Mouse (Mus musculus) midbrain, postnatal 0 days (tissue): ENCODE data around the gene Ssr4. TPM values are rescaled to one million over a fixed set of nuclear protein-coding genes. Genes with fewer than 3 reads are reported as not detected.
"Not testable (repeated sequence)": the region's sequence is repeated elsewhere in the genome, so short reads cannot be mapped to it uniquely, and the experiment has no call there.

Source experiments
- ATAC-seq: fragments of 200-750 bp; cut with Nextera tagmentation; 2 replicates; pipeline ENCODE4 v1.8.0; 2017; ENCODE audit warnings: moderate number of reproducible peaks, mild to moderate bottlenecking, moderate TSS enrichment, moderate library complexity; ENCODE audit not compliant: low FRiP score
- DNase-seq: peaks from one replicate; pipeline ENCODE4 v3.0.0-alpha.2; 2015; ENCODE audit warnings: low spot score
- H3K27ac ChIP-seq: fragments of 300-500 bp; sonication (generic); 2 replicates; pipeline ENCODE4 v1.5.1; 2014; ENCODE audit warnings: low read depth, mild to moderate bottlenecking, low read length, mixed read lengths
- H3K27me3 ChIP-seq: fragments of 300-500 bp; sonication (generic); 2 replicates; pipeline ENCODE4 v1.6.1; 2014; ENCODE audit warnings: low read length, control low read depth, mixed read lengths; ENCODE audit not compliant: insufficient read depth
- H3K36me3 ChIP-seq: fragments of 300-500 bp; sonication (generic); 2 replicates; pipeline ENCODE4 v1.6.1; 2014; ENCODE audit warnings: low read length, control low read depth, mixed read lengths; ENCODE audit not compliant: insufficient read depth
- H3K4me1 ChIP-seq: fragments of 300-500 bp; sonication (generic); 2 replicates; pipeline ENCODE4 v1.6.1; 2014; ENCODE audit warnings: mild to moderate bottlenecking, control low read depth, antibody characterized with exemption, low read length, mixed read lengths; ENCODE audit not compliant: insufficient read depth
- H3K4me2 ChIP-seq: fragments of 300-500 bp; sonication (generic); 2 replicates; pipeline ENCODE4 v1.6.1; 2014; ENCODE audit warnings: low read depth, mild to moderate bottlenecking, low read length, mixed read lengths; ENCODE audit not compliant: poor library complexity, severe bottlenecking
- H3K4me3 ChIP-seq: fragments of 300-500 bp; sonication (generic); 2 replicates; pipeline ENCODE4 v1.5.1; 2014; ENCODE audit warnings: low read depth, mild to moderate bottlenecking, low read length, moderate library complexity
- H3K9ac ChIP-seq: fragments of 300-500 bp; sonication (generic); replicated peaks from 2 replicates; pipeline ENCODE4 v1.6.1; 2014; ENCODE audit warnings: mild to moderate bottlenecking, low read length, moderate library complexity, mixed read lengths; ENCODE audit not compliant: poor library complexity, severe bottlenecking
- H3K9me3 ChIP-seq: fragments of 300-500 bp; sonication (generic); 2 replicates; pipeline ENCODE4 v1.6.1; 2016; ENCODE audit warnings: low read length, control low read depth
- CTCF ChIP-seq: IDR thresholded peaks from 2 replicates; pipeline ENCODE4 v1.5.1; 2016; ENCODE audit warnings: antibody characterized with exemption, mild to moderate bottlenecking
- WGBS: fragments of 180-500 bp; shearing (Covaris S2); extraction: QIAGEN DNeasy Blood & Tissue Kit; methylation state at CpG from one replicate; pipeline ENCODE4 v1.1.7; 2014; 5-methylcytosine and 5-hydroxymethylcytosine counted together
- polyA plus RNA-seq: library from polyadenylated mRNA; unstranded; fragments of >200 nt; fragmentation: Nextera tagmentation; extraction: Ambion mirVana; gene quantifications from 2 replicates; pipeline ENCODE4 v1.2.1, GENCODE M21; 2015
- total RNA-seq: library from RNA; depleted of rRNA; stranded (reverse); fragments of >200 nt; gene quantifications from 2 replicates; pipeline ENCODE4 v1.2.3, GENCODE M21; 2014; rRNA removed

The Ssr4 gene
- total RNA-seq (99.8 and 115 TPM in 2 replicates), polyA plus RNA-seq (166 and 184 TPM in 2 replicates)

DNA sequence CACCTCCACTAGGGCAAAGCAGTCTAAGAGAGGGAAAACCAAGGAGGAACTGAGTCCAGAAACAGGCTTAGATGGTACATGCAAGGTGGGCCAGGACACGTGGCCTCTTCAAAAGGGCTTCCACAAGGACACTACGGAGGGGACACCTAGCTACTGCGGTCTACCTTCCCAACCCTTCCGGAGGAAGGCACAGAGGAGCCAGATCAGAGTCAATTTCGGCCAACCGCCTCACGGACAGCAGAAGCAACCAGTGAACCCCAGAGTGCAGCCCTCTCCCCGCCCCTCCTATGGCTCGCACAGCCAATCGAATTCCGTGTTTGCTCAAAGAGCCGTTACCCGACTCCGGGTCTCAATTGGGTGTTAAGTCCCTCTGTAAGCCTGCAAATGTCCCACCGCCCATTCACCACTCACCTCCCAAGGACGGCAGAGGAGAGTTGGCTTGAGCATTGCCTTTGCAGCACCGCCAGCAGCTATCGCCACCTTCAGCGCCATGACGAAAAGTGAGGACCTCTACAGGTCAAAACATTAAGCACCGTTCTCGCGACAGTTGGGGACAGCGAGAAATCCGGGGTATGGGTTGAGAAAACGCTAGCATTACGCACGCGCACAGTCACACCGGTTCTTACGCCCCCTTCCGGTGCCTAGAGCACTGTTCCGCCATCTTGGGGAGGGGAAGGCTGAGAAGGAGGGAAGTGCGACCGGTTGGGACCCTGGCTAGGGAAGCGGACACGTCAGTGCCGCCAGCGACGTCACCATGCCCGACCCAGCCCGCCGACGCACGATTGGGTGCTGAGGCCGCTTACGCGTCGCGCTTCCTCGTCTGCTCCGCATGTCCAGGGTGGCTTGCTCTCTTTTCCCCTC lies at the start of gene Ssr4, which contains the start of gene Idh3g:
TSS of gene Ssr4 (plus strand) at position 665 of the 861 bp plus-strand sequence.
TSS of gene Idh3g (minus strand) at position 534 of the 861 bp plus-strand sequence.
- Histone ChIP-seq H3K36me3 (no peaks in the 10 kb centered on the region), H3K4me2 (peak within 1 kb of the TSS; percentile 56), H3K4me1 (no peaks in the 10 kb centered on the region), H3K9ac (peak within 1 kb of the TSS; percentile 63), H3K9me3 (no peaks in the 10 kb centered on the region), H3K27me3 (no peaks in the 10 kb centered on the region), H3K27ac (peak within 1 kb of the TSS; percentile 83), H3K4me3 (peak within 1 kb of the TSS; percentile 50)
- peak; percentile 95 for ATAC-seq
- 21% methylated on average over 44 of the region's 52 CpGs for WGBS
- DNase-seq, result peak; percentile 97
- peak; percentile 75 for TF ChIP-seq CTCF

DNA sequence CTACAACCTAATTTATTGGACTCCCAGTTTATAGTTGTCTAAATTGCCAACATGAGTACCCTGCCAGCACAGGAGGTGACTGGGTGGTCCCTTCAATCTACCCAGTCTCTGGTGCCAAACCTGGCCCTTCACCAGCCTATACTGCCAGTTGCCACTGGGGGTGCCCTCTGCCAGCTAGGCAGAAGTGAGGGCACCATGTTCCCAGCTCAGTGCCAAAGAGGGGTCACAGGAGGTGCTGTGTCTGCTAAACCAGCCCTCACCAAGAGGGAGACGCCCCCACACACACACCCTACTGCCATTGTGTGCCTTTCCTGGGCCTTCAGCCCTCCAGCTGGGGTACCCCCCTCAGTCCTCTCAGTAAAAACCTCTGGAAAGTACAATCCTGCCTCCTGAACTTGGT lies 48.7 kb upstream of the Ssr4 start:
- Histone ChIP-seq H3K4me3 (no peak overlapping the region), H3K27ac (no peak overlapping the region), H3K4me2 (no peak overlapping the region), H3K9ac (no peak overlapping the region), H3K36me3 (no peaks in the 10 kb centered on the region), H3K4me1 (no peaks in the 10 kb centered on the region), H3K9me3 (no peaks in the 10 kb centered on the region), H3K27me3 (no peaks in the 10 kb centered on the region)
- DNase-seq (no peak), ATAC-seq (no peak)
- 67% methylated on average over 1 of the region's 1 CpGs for WGBS
- peak; percentile 32 for TF ChIP-seq CTCF

DNA sequence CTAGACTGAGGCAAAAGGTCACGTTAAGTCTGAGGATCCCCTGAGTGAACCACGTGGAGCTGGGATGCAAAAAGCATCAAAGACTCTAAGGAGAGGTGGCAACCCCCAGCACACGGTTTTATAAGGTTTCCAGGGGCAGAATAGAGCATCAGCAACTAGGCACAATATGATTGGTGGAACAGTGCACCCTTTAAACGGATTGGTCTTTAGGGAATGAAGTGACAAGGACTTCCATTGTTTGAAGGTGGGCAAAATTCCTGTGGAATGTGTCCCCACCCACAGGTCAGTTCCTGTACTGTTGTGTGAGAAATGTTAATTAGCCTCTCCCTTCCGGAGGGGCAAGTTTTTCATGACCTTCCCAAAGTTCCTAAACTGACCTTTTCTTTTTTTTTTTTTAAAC lies 47.7 kb upstream of the Ssr4 start:
- Histone ChIP-seq H3K4me1 (no peaks in the 10 kb centered on the region), H3K9me3 (no peaks in the 10 kb centered on the region), H3K36me3 (no peaks in the 10 kb centered on the region), H3K27me3 (no peaks in the 10 kb centered on the region), H3K9ac (no peak overlapping the region), H3K4me3 (no peak overlapping the region), H3K4me2 (no peak overlapping the region), H3K27ac (no peak overlapping the region)
- DNase-seq (no peak), ATAC-seq (no peak)
- WGBS, result 72% methylated on average over 5 of the region's 5 CpGs
- no peak for TF ChIP-seq CTCF

DNA sequence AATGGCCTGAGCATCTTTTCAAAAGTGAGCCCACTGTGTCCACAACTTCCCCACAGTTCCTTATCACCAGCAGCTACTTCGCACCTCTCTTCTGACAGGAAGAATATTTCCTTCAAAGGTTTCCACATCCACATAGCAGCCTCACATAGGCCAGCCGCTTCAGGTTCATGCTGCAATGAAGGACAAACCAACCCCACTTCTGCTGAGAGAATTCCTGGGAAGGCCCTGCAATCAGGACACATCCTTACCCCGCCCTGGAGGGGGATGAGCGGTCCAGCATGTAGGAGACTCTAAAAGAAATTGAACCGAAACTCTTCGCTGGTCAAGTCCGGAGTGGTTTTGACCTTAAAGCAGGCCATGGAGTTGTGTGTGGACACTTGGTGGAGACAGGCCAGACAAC lies 47.0 kb upstream of the Ssr4 start:
- 94% methylated on average over 7 of the region's 7 CpGs for WGBS

DNA sequence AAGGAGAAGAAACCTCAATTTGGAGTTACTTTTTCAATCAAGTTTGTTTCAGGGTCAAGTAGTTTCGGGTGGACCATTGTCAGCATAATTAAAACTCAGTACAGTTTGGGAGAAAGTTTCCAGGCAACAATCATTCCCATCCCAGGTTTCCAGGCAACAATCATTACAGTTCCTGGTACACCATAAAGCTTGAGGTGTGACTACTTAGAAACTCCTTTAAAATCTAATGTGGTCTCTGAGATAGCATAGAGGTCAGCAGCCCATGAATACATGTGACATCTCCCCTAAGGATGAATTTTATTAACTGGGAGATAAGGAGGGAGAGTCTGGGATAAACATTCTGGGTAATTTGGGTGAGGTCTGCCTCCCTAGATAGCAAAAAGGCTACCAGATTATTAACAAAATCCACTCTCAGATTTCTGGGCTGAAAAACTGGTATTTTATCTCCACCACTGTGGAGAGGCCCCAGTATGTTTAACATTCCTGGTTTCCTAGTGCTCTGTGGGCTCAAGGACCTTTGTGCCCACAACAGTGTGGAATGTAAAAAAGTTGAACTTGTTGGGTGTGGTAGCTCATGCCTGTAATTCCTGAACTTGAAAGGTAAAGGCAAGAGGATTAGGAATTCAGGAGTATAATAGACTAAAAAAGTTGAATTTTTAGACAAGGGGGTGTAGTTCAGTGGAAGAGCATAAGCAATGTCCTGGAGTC lies 41.9 kb upstream of the Ssr4 start:
- DNase-seq, result no peak
- H3K9me3 ChIP-seq, result no peaks in the 10 kb centered on the region
- no peak overlapping the region for H3K4me3 ChIP-seq
- no peak for TF ChIP-seq CTCF
- ATAC-seq, result no peak
- no peak overlapping the region for H3K4me2 ChIP-seq
- H3K4me1 ChIP-seq, result no peaks in the 10 kb centered on the region
- no peaks in the 10 kb centered on the region for H3K36me3 ChIP-seq
- 69% methylated on average over 1 of the region's 1 CpGs for WGBS
- no peaks in the 10 kb centered on the region for H3K27me3 ChIP-seq
- no peak overlapping the region for H3K9ac ChIP-seq
- no peak overlapping the region for H3K27ac ChIP-seq

More for the DNA sequence above, 47.0 kb upstream of the Ssr4 start:
- H3K27ac ChIP-seq, H3K9me3 ChIP-seq, H3K4me2 ChIP-seq, H3K4me1 ChIP-seq, H3K4me3 ChIP-seq, H3K36me3 ChIP-seq, H3K27me3 ChIP-seq, ATAC-seq, DNase-seq, H3K9ac ChIP-seq: not testable (repeated sequence)

DNA sequence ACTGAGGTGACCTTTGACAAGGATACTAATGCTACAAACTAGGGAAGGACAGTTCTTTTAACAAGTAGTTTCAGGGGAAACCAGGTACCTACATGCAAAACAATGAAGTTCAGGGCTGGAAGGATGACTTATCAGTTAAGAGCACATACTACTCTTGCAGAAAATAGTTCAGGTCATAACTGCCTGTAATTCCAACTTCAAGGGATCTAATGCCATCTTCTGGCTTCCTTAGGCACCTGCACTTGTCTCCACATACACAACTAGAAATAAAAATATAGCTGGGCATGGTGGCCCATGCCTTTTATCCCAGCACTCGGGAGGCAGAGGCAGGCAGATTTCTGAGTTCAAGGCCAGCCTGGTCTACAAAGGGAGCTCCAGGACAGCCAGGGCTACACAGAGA lies 37.9 kb upstream of the Ssr4 start:
- Histone ChIP-seq H3K27me3 (no peaks in the 10 kb centered on the region), H3K4me3 (no peak overlapping the region), H3K4me2 (no peak overlapping the region), H3K27ac (no peak overlapping the region), H3K4me1 (no peaks in the 10 kb centered on the region), H3K9ac (no peak overlapping the region), H3K9me3 (no peaks in the 10 kb centered on the region), H3K36me3 (no peaks in the 10 kb centered on the region)
- ATAC-seq (no peak), DNase-seq (no peak)
- no peak for TF ChIP-seq CTCF
- 56% methylated on average over 1 of the region's 1 CpGs for WGBS
